22 mouse cellular contexts compared by ENCODE assay signal in genomic region chr11:20899766-20900165, GRCm38 (mm10).
"Had no signal": no experiment of that assay in that cellular context is flagged by ENCODE, and none has a peak within 500 bp of the region (broad histone marks: within the 10 kb centered on the region; RNA-seq: fewer than 3 reads in every experiment).

No protein-coding gene starts in this region.

- H3K4me3 ChIP-seq: layer of hippocampus, adult 2 months; left cerebral cortex, adult 2 months; limb, embryonic 12.5 days; limb, embryonic 15.5 days; midbrain, embryonic 10.5 days; midbrain, embryonic 13.5 days; myocyte; neural tube, embryonic 13.5 days had no signal

- H3K27me3 ChIP-seq: limb, embryonic 12.5 days; limb, embryonic 15.5 days; midbrain, embryonic 13.5 days; neural tube, embryonic 13.5 days had no signal

- DNase-seq: kidney, adult 18-20 months; kidney, postnatal 25 days; layer of hippocampus, postnatal 36 days; lung, adult 2 months; lung, postnatal 14 days; lung, postnatal 4 days; retina, postnatal 1 day; right cerebral cortex, postnatal 25 days; spleen, adult 18-20 months; thymus, adult 18-20 months; thymus, postnatal 36 days had no signal

- H3K9ac ChIP-seq: limb, embryonic 12.5 days; limb, embryonic 15.5 days; midbrain, embryonic 13.5 days; neural tube, embryonic 13.5 days had no signal

- H3K27ac ChIP-seq: kidney, postnatal 0 days; layer of hippocampus, adult 2 months; left cerebral cortex, adult 2 months; limb, embryonic 12.5 days; limb, embryonic 15.5 days; midbrain, embryonic 10.5 days; midbrain, embryonic 13.5 days; neural tube, embryonic 13.5 days had no signal

- H3K9me3 ChIP-seq: limb, embryonic 12.5 days; limb, embryonic 15.5 days; midbrain, embryonic 10.5 days; midbrain, embryonic 13.5 days; neural tube, embryonic 13.5 days had no signal

- ATAC-seq: intestine, embryonic 16.5 days; midbrain, embryonic 13.5 days; midbrain, embryonic 16.5 days had no signal

- H3K4me1 ChIP-seq: limb, embryonic 12.5 days had no signal

- H3K36me3 ChIP-seq: limb, embryonic 12.5 days; limb, embryonic 15.5 days; midbrain, embryonic 10.5 days; midbrain, embryonic 13.5 days; neural tube, embryonic 13.5 days had no signal

- H3K4me2 ChIP-seq: limb, embryonic 12.5 days; limb, embryonic 15.5 days; midbrain, embryonic 13.5 days; neural tube, embryonic 13.5 days had no signal
